Mouse (Mus musculus) neural tube, embryonic 12.5 days (tissue): Measurements from ENCODE around the gene Ccdc158. TPM values are rescaled to one million over a fixed set of nuclear protein-coding genes. Genes with fewer than 3 reads are reported as not detected.

Experiments
- ATAC-seq: fragments of 200-750 bp; cut with Nextera tagmentation; 2 replicates; pipeline ENCODE4 v1.8.0; 2017; ENCODE audit warnings: low read depth, mild to moderate bottlenecking, moderate TSS enrichment, moderate library complexity; ENCODE audit not compliant: low FRiP score
- H3K27ac ChIP-seq: fragments of 300-500 bp; sonication (generic); 2 replicates; pipeline ENCODE4 v1.5.1; 2016
- H3K27me3 ChIP-seq: fragments of 300-500 bp; sonication (generic); replicated peaks from 2 replicates; pipeline ENCODE4 v1.6.1; 2016; ENCODE audit warnings: mild to moderate bottlenecking
- H3K36me3 ChIP-seq: fragments of 300-500 bp; sonication (generic); 2 replicates; pipeline ENCODE4 v1.6.1; 2016; ENCODE audit warnings: mild to moderate bottlenecking
- H3K4me1 ChIP-seq: fragments of 300-500 bp; sonication (generic); 2 replicates; pipeline ENCODE4 v1.6.1; 2016
- H3K4me2 ChIP-seq: fragments of 300-500 bp; sonication (generic); replicated peaks from 2 replicates; pipeline ENCODE4 v1.6.1; 2016; ENCODE audit warnings: mild to moderate bottlenecking
- H3K4me3 ChIP-seq: fragments of 300-500 bp; sonication (generic); 2 replicates; pipeline ENCODE4 v1.5.1; 2016
- H3K9ac ChIP-seq: fragments of 300-500 bp; sonication (generic); 2 replicates; pipeline ENCODE4 v1.6.1; 2016; ENCODE audit warnings: mild to moderate bottlenecking
- H3K9me3 ChIP-seq: fragments of 300-500 bp; sonication (generic); 2 replicates; pipeline ENCODE4 v1.6.1; 2016; ENCODE audit warnings: mild to moderate bottlenecking
- WGBS: fragments of 180-500 bp; shearing (Covaris S2); methylation state at CpG from one replicate; pipeline ENCODE4 v1.1.7; 2016; 5-methylcytosine and 5-hydroxymethylcytosine counted together
- polyA plus RNA-seq: library from polyadenylated mRNA; unstranded; fragments of >200 nt; fragmentation: Nextera tagmentation; extraction: Ambion mirVana; gene quantifications from 2 replicates; pipeline ENCODE4 v1.2.1, GENCODE M21; 2016

The Ccdc158 gene
- polyA plus RNA-seq, 1 experiment from 2014 or later: 0.71 TPM

DNA sequence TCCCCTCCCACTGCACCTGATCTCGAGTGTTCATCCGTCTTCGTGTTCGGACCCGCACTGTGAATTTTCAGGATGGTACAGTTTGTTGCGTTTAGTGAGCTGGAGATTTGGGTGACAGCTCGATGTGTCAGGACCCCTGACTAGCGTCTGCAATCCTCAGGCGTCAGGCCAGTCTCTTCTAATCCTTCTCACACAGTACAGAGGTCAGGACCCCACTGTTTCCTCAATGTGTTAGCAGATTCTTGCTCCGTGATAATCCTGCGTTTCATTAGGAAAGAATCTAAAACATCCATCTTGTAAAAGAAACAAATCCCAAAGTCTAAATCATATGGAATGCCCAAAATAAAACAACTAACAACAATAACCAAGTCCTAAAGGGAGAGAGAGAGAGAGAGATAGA lies 26.7 kb upstream of the Ccdc158 start:
- ATAC-seq: no peak
- no peaks in the 10 kb centered on the region for H3K9me3 ChIP-seq

DNA sequence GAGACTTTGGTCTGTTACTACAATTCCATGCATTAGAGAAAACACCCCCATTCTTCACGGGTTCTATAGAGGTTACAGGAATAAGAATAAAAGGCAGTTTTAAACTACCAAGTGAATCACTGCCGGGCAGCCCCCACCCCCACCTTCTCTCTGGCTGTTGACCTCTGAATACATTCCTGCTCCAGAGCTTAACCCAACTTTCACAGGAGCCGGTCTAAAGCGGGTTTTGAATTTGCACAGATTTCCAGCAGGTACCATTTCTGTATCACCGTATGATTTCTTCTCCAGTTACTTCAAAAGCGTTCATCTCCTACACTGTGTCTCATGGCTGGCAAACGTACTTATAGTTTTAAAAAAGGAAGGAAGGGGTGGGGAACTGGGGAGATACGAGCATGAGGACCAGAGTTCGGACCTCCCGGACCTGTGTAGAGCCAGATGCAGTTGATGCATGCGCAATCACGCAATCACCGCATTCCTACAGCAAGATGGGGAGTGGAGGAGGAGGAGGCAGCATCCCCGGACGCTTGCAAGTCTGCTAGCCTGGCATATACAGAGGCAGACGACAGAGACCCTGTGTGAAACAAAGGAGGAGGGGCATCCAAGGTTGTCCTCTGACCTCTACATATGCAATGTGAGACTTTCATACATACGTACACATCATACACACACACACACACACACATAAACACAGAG lies 23.9 kb upstream of the Ccdc158 start:
- Histone ChIP-seq H3K27ac (peak overlapping the region; percentile 26; the same call in 1 of the 2 replicates), H3K9me3 (no peaks in the 10 kb centered on the region)

More for the DNA sequence above, 26.7 kb upstream of the Ccdc158 start:
- no peaks in the 10 kb centered on the region for H3K36me3 ChIP-seq
- no peak overlapping the region for H3K4me2 ChIP-seq
- H3K27me3 ChIP-seq: no peaks in the 10 kb centered on the region
- H3K4me1 ChIP-seq: peaks cover 15% of the 10 kb centered on the region
- 74% methylated on average over 11 of the region's 11 CpGs for WGBS
- H3K4me3 ChIP-seq: no peak overlapping the region
- no peak overlapping the region for H3K27ac ChIP-seq
- H3K9ac ChIP-seq: no peak overlapping the region

DNA sequence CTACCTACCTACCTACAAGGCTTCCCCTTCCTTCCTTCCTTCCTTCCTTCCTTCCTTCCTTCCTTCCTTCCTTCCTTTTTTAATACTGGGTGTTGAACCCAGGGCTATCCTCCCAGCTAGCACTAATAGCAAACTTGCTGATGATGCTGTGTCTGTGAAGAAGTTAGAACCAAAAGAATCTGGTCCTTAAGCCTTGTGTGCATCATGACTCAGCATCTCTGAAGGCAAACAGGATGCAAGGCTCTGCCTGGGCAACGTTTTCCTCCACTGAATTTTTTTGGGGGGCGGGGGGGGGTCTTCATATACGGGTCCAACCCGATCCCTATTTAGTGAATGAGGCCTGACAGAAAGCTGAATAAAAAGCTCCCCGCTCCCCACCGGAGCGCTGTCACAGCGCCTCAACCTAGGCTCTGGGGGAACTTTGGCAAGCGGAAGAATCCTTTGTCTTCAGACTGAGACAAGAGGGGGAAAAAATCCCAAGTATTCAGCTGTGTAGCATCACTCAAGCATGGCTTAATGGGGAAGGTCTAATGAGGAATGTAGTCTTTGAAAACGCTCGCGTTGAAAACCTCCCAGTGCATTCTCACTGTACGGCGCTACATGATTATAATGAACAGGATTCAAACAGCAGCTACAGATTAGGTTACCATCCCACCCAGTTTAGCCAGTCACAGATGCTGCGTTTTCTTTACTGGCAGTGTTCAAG lies 23.2 kb upstream of the Ccdc158 start:
- whole genome bisulfite sequencing: 2% methylated on average over 15 of the region's 15 CpGs
- Histone ChIP-seq H3K4me2 (peak overlapping the region; percentile 63), H3K4me3 (peak overlapping the region; percentile 22), H3K4me1 (peaks cover 15% of the 10 kb centered on the region), H3K27me3 (no peaks in the 10 kb centered on the region), H3K27ac (peak overlapping the region; percentile 26; the same call in 1 of the 2 replicates), H3K9me3 (no peaks in the 10 kb centered on the region), H3K36me3 (no peaks in the 10 kb centered on the region), H3K9ac (peak overlapping the region; percentile 51)
- ATAC-seq: peak; percentile 75

More for the DNA sequence above, 23.9 kb upstream of the Ccdc158 start:
- ATAC-seq: peak; percentile 70
- H3K36me3 ChIP-seq: no peaks in the 10 kb centered on the region
- H3K4me3 ChIP-seq: peak overlapping the region; percentile 22
- H3K4me2 ChIP-seq: peak overlapping the region; percentile 63
- peaks cover 15% of the 10 kb centered on the region for H3K4me1 ChIP-seq
- no peaks in the 10 kb centered on the region for H3K27me3 ChIP-seq
- WGBS: 14% methylated on average over 17 of the region's 17 CpGs
- H3K9ac ChIP-seq: peak overlapping the region; percentile 51

DNA sequence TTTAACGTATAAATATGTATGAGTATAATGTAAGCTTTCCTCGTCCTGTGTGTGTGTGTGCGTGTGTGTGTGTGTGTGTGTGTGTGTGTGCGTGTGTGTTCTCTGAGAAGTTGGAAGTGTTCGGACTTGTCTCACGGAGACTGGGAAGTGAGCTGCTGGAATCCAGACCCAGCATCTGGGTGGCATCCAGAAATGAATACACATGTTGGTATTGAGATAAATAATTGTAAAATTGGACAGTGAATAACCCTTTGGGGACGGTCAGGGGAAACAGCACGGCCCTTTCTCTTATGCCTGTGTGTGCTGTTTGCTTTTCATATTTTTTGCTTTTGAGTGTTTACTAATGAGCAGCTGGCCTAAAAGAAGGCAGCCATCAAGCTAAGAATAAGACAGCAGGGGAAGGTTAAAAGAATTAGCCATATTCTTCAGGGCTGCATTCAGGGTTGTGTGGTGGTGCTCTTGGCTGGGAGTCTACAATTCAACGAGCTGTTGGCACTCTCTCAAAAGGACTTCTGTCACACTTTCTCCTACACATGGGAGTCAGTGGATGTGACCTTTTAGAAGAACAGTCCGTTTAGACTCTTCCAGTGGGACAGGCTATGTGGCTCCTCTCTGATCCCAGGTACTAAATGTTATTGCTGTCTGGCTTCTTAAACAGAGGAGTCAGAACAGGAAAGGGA lies 19.4 kb upstream of the Ccdc158 start:
- Histone ChIP-seq H3K4me2 (no peak overlapping the region), H3K36me3 (no peaks in the 10 kb centered on the region), H3K27me3 (no peaks in the 10 kb centered on the region), H3K27ac (no peak overlapping the region), H3K9ac (no peak overlapping the region), H3K4me1 (peaks cover 15% of the 10 kb centered on the region), H3K4me3 (no peak overlapping the region), H3K9me3 (no peaks in the 10 kb centered on the region)
- WGBS: 85% methylated on average over 10 of the region's 10 CpGs
- no peak for ATAC-seq

DNA sequence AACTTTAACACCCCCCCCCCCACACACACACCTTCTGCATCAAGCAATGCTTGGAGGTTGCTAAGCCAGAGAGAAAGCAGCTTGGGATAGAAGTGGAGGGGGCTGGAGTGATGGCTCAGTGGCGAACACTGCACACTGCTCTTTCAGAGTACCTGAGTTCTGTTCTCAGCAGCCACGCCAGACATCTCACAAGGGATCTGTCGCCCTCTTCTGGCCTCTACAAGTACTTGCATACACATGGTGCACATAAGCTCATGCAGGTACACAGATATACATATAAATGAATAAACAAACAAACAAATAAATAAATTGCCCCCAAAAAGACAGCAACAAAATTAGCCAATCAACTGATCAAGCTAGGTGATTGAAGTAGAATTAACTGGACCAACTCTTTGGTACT lies 18.7 kb upstream of the Ccdc158 start:
- Histone ChIP-seq H3K9ac (no peak overlapping the region), H3K27me3 (no peaks in the 10 kb centered on the region), H3K27ac (no peak overlapping the region), H3K36me3 (no peaks in the 10 kb centered on the region), H3K4me2 (no peak overlapping the region), H3K4me3 (no peak overlapping the region), H3K9me3 (no peaks in the 10 kb centered on the region), H3K4me1 (peaks cover 8% of the 10 kb centered on the region)
- ATAC-seq: no peak
- 88% methylated on average over 3 of the region's 3 CpGs for WGBS

DNA sequence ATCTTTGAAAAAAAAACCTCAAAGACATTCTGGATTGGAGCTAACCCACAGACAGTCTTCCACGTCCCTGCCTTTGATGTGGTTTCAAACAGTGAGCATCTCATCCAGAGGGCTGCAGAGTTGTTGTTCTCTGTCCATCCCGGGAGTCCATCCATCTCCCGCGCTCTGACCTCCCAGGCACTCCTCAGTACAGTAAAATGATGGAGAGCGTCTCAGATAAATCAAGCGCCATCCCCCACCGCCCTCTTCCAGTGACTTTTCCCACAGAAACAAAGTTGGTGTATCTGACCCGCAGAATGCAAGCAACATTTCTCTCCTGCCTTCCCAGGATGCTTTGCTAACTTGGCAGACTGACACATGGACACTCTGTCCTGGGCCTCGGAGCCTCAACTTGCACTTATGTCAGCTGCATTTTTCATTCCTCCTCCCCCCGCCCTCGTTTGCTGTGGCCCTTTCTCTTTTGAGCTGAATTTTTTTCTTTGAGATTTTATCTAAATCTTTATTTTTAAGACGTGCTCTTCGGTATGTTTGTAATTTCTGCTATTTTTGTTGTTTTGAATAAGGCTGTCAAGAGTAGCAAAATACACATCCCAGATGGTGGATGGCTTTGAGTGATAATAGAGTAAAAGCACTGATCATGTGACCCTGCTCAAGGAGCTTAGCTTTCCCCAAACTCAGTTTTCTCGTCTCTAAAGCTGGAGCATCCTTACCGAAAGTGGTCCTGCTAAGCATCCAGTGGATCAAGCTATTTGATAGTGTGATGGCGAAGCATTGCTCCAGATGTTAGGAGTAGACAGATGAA lies 17.3 kb upstream of the Ccdc158 start:
- Histone ChIP-seq H3K9ac (no peak overlapping the region), H3K9me3 (no peaks in the 10 kb centered on the region), H3K4me1 (no peaks in the 10 kb centered on the region), H3K27ac (no peak overlapping the region), H3K4me2 (no peak overlapping the region), H3K4me3 (no peak overlapping the region), H3K36me3 (no peaks in the 10 kb centered on the region), H3K27me3 (no peaks in the 10 kb centered on the region)
- ATAC-seq: no peak
- 65% methylated on average over 16 of the region's 16 CpGs for WGBS

GRCm38 (mm10) chr5:92688569-92688968 lies 13.5 kb upstream of the Ccdc158 start:
- no peak overlapping the region for H3K9ac ChIP-seq
- no peak overlapping the region for H3K27ac ChIP-seq
- no peak overlapping the region for H3K4me2 ChIP-seq
- no peaks in the 10 kb centered on the region for H3K9me3 ChIP-seq
- 91% methylated on average over 9 of the region's 9 CpGs for WGBS
- H3K4me1 ChIP-seq: no peaks in the 10 kb centered on the region
- H3K4me3 ChIP-seq: no peak overlapping the region
- no peaks in the 10 kb centered on the region for H3K27me3 ChIP-seq
- no peak for ATAC-seq
- no peaks in the 10 kb centered on the region for H3K36me3 ChIP-seq

DNA sequence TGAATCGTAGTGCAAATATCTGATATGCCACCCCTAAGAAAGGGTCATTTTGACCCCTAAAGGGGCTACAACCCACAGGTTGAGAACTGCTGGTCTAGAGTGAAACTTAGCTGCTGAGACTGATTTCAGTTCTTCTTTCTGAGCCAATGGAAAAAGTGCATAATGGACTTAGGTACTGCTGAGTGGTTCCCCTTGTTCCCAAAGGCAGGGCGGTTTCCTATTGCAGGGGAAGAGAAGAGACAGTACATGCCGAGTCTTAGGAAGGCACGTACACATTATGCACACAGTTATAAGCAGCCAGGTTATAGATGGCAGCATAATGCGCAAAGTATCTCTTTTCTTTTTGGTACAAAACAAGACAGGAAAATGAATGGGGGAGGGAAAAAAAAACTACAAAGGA lies 13.1 kb upstream of the Ccdc158 start:
- H3K4me3 ChIP-seq: no peak overlapping the region
- H3K36me3 ChIP-seq: no peaks in the 10 kb centered on the region
- ATAC-seq: no peak
- no peaks in the 10 kb centered on the region for H3K27me3 ChIP-seq
- H3K27ac ChIP-seq: no peak overlapping the region
- H3K4me1 ChIP-seq: no peaks in the 10 kb centered on the region
- no peak overlapping the region for H3K9ac ChIP-seq
- no peak overlapping the region for H3K4me2 ChIP-seq
- no peaks in the 10 kb centered on the region for H3K9me3 ChIP-seq
- 84% methylated on average over 5 of the region's 5 CpGs for WGBS

GRCm38 (mm10) chr5:92684715-92685460 lies 9.8 kb upstream of the Ccdc158 start:
- Histone ChIP-seq H3K9ac (no peak overlapping the region), H3K4me3 (no peak overlapping the region), H3K27ac (no peak overlapping the region), H3K4me2 (no peak overlapping the region), H3K27me3 (no peaks in the 10 kb centered on the region), H3K4me1 (no peaks in the 10 kb centered on the region), H3K36me3 (no peaks in the 10 kb centered on the region), H3K9me3 (no peaks in the 10 kb centered on the region)
- WGBS: 92% methylated on average over 16 of the region's 16 CpGs
- no peak for ATAC-seq

DNA sequence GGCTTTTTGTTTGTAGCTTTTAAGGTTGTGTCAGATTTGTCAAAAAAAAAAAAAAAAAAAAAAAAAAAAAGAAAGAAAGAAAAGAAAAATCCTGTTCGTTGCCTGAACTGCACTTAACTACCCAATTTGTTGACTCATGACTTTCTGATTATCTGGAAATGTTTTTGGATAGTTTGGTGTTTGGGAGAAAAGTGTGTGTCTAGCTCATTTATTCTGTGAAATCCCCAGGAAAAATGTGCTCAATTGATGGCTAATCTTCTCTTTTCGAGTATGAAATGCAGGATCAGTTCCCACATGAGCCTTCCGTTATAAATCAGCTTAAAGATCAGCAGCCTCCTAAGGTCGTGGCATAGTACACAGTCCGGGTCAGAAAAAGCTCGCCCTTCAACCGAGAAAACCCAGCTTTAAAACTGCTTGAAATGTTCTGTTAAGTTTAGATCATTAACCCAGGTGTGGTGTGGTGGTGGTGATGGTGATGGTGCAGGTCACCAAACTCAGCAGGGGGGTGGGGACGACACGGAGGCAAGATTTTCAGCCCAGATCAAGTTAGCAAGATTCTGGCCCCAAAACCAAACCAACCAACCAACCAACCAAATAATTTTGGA lies 8.9 kb upstream of the Ccdc158 start:
- H3K27me3 ChIP-seq: no peaks in the 10 kb centered on the region
- H3K4me2 ChIP-seq: peak overlapping the region; percentile 92
- no peaks in the 10 kb centered on the region for H3K4me1 ChIP-seq
- peak overlapping the region; percentile 48; the same call in 1 of the 2 replicates for H3K4me3 ChIP-seq
- no peaks in the 10 kb centered on the region for H3K36me3 ChIP-seq
- H3K9me3 ChIP-seq: no peaks in the 10 kb centered on the region
- no peak overlapping the region for H3K27ac ChIP-seq
- H3K9ac ChIP-seq: no peak overlapping the region
- 14% methylated on average over 9 of the region's 9 CpGs for WGBS
- no peak for ATAC-seq

DNA sequence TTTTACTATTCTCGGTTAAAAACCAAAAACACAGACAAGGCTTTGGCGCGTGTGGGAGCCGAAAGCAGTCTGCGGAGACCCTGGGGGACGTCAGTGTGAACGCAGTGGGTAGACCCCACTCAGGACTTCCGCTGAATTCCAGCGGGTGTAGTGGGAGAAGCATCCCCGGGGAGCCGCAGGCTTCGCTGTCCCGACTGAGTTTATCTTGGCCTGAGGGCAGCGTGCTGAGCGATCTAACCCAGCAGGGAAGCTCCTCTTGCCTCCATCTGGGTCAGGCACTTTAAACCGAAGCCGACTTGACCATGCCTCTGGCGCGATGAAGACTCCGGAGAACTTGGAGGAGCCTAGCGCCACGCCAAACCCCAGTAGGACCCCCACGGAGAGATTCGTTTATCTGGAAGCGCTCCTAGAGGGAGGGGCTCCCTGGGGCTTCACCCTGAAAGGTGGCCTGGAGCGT lies 8.3 kb upstream of the Ccdc158 start, which contains the start of gene Shroom3:
Gene Shroom3 (plus strand): TSS at position 85 of the 457 bp plus-strand sequence.
- Histone ChIP-seq H3K4me2 (peak within 1 kb of the TSS; percentile 92), H3K27ac (no peak within 1 kb of the TSS), H3K27me3 (no peaks in the 10 kb centered on the region), H3K36me3 (no peaks in the 10 kb centered on the region), H3K4me1 (no peaks in the 10 kb centered on the region), H3K4me3 (peak within 1 kb of the TSS; percentile 48), H3K9me3 (no peaks in the 10 kb centered on the region), H3K9ac (peak within 1 kb of the TSS; percentile 64)
- under 1% methylated on average over 26 of the region's 26 CpGs for WGBS
- peak; percentile 22; the same call in 1 of the 2 replicates for ATAC-seq
